Mouse (Mus musculus): Measurements from ENCODE around the gene Zfp598.

GRCm38 (mm10) chr17:24625472-24625871 lies 44.0 kb upstream of the Zfp598 start:
- TF ChIP-seq CTCF (IDR thresholded peaks at IDR 0.05; ENCODE audit: control insufficient read depth, insufficient read depth, insufficient read length) (no peak), USF1 (IDR thresholded peaks at IDR 0.05; ENCODE audit: low read depth) (no peak), CEBPB (IDR thresholded peaks at IDR 0.05; ENCODE audit: low read depth) (no peak), MYOG (IDR thresholded peaks at IDR 0.05; ENCODE audit: control insufficient read depth, extremely low read depth, insufficient read length) (no peak), MAX (IDR thresholded peaks at IDR 0.05) (no peak), FOSL1 (IDR thresholded peaks at IDR 0.05; ENCODE audit: insufficient read depth, low read length, poor library complexity, severe bottlenecking) (no peak)

Measured in C2C12 (cell line).